Mouse (Mus musculus): ENCODE measurements around the gene 1700013G24Rik. TPM values are rescaled to one million over a fixed set of nuclear protein-coding genes. Genes with fewer than 3 reads are reported as not detected.

The 1700013G24Rik gene
- under 1 TPM in 1 of 2 experiments, not detected in 1; 0.02 TPM for polyA plus RNA-seq (2012; fragmentation: generic; extraction: Trizol)

DNA sequence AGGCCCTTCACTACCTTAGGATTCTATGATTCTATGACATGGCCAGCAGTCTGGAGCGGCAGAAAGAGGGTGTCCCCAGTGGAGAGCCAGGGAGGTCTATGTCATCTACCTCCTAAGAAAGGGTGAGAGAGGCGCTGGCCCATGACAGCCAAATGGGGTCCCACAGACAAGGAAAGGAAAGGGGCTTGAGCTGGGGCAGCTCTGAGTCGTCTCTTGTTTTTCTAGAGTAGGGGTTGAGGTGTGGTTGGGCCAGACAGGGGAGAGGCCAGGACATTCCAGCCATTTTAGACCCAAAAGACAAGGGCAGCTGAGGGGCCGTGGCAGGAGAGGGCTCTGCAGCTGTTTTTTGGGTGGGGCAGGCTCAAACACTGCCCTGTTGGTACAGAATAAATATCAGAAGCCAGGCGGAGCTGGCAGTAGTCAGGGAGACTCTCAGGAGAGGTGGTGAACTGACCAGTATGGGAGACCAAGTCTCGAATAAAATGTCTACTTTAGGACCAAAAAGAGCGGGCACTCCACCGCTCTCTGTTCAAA, at the start of gene 1700013G24Rik:
TSS of gene 1700013G24Rik (plus strand) at position 51 of the 534 bp plus-strand sequence.

DNA sequence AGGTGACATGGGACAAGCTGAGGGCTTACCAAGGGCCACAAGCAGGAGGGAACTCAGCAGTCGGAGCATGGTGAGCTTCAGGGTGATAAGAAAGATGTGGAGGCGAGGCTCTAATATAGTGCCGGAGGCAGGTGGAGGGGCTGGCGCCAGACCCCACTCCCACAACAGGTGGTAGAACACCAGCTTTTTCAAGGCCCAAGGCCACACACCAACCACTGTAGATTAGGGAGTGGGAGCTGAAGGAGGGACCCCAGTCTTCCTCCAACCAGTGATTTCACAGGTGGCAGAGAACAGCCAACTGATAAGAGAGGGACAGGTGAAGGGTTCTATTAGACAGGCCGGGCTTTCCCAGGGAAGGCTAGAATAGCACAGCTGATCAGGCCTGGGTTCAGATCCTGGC, 43.4 kb upstream of the 1700013G24Rik start, which contains the start of gene Cela3a:
TSS of gene Cela3a (minus strand) at position 101 of the 400 bp plus-strand sequence.

DNA sequence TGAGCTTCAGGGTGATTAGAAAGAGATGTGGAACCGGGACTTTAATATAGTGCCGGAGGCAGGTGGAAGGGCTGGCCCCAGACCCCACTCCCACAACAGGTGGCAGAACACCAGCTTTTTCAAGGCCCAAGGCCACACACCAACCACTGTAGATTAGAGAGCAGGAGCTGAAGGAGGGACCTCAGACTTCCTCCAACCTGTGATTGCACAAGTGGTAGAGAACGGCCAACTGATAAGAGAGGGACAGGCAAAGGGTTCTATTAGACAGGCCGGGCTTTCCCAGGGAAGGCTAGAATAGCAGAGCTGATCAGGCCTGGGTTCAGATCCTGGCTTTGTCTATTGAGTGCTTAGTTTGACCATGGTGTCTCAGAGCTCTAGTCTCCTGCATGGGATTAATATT, 22.6 kb upstream of the 1700013G24Rik start, which contains the start of gene Cela3b:
TSS of gene Cela3b (minus strand) at position 39 of the 400 bp plus-strand sequence.

DNA sequence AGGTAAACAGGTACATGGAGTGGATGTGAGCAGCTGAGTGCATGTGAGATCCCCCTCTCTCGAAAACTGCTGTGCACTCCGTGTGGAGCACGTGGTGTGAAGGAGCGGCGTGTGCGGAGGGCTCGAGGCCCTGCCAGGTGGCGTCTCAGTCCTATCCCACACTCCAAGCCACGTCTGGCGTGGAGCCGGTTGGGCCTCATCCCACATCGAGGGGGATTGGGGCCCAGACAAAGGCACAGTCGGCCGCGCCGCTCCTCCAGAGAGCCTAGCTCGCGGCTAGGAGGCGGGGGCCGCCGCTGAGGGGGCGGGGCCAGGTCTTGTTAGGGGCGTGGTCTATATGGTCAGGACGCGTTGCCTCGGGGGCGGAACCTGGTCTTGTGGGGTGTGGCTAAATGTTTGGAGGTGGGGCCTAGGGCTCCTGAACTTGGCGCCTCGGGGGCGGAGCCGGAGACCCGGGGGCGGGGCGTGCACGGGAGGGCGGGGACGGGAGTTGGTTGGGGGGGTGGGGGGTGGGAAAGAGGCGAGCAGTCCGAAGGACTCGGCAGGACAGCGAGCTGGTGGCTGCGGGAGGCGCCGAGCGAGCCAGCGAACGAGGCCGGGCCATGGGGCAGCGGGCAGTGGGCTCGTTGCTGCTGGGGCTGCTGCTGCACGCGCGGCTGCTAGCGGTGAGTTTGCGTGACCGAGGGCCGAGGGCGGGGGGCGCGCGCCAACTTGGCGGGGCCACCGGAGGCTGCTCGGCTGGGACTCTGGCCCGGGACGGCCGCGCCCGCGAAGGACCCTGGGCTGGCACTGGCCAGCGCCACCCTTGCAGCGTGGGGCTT, 15.4 kb downstream of the 1700013G24Rik start, which contains the start of gene Hspg2:
TSS of gene Hspg2 (plus strand) at position 510 of the 821 bp plus-strand sequence.

Other genes starting within 250 kb of the 1700013G24Rik start
- under 1 TPM; 0.02 to 0.09 TPM for gene Wnt4, start 175.8 kb upstream of the 1700013G24Rik start, polyA plus RNA-seq (2012; fragmentation: generic; extraction: Trizol)
- 100 to 1,000 TPM in 1 of 2 experiments, 10 to 100 TPM in 1; 43.5 to 183 TPM for gene Cdc42, start 95.6 kb upstream of the 1700013G24Rik start, polyA plus RNA-seq (2012; fragmentation: generic; extraction: Trizol)
- not detected for gene Cela3a, start 43.5 kb upstream of the 1700013G24Rik start, polyA plus RNA-seq (2012; fragmentation: generic; extraction: Trizol)
- under 1 TPM in 1 of 2 experiments, not detected in 1; 0.13 TPM for gene Cela3b, start 22.7 kb upstream of the 1700013G24Rik start, polyA plus RNA-seq (2012; fragmentation: generic; extraction: Trizol)
- gene Hspg2, start 15.5 kb downstream of the 1700013G24Rik start, polyA plus RNA-seq (2012; fragmentation: generic; extraction: Trizol), result 100 to 1,000 TPM in 1 of 2 experiments, 10 to 100 TPM in 1; 46.3 to 247 TPM
- gene Ldlrad2, start 121.3 kb downstream of the 1700013G24Rik start, polyA plus RNA-seq (2012; fragmentation: generic; extraction: Trizol), result not detected
- 10 to 100 TPM in 1 of 2 experiments, 1 to 10 TPM in 1; 3.4 to 19.1 TPM for gene Usp48, start 140.5 kb downstream of the 1700013G24Rik start, polyA plus RNA-seq (2012; fragmentation: generic; extraction: Trizol)
- gene Rap1gap, start 211.4 kb downstream of the 1700013G24Rik start, polyA plus RNA-seq (2012; fragmentation: generic; extraction: Trizol), result 1 to 10 TPM; 2.6 to 4.4 TPM